Mouse (Mus musculus) layer of hippocampus, adult 11-12 months (tissue): Measurements from ENCODE around the gene Olfr671.
"Not testable (repeated sequence)": the region's sequence is repeated elsewhere in the genome, so short reads cannot be mapped to it uniquely, and the experiment has no call there.

Experiments
- DNase-seq: peaks from one replicate; pipeline ENCODE4 v3.0.0; 2022; ENCODE audit warnings: low spot score

The Olfr671 gene

GRCm38 (mm10) chr7:104979026-104979425 lies at the start of gene Olfr671:
Gene Olfr671 (minus strand): TSS chr7:104979126.
- no peak for DNase-seq

GRCm38 (mm10) chr7:105028360-105028759 lies 49.4 kb upstream of the Olfr671 start, which contains the start of gene Olfr675:
Gene Olfr675 (minus strand): TSS chr7:105028460.
- DNase-seq = no peak

- DNase-seq = no peak
These were observed 43.6 kb upstream of the Olfr671 start for GRCm38 (mm10) chr7:105022530-105022929.

- no peak for DNase-seq
These were observed 23.0 kb upstream of the Olfr671 start, which contains the start of gene Olfr672 for GRCm38 (mm10) chr7:105001929-105002328. Gene Olfr672 (minus strand): TSS chr7:105002029.

- not testable (repeated sequence) for DNase-seq
These were observed 6.4 kb downstream of the Olfr671 start for GRCm38 (mm10) chr7:104972507-104972906.

GRCm38 (mm10) chr7:104962520-104962919 lies 16.4 kb downstream of the Olfr671 start, which contains the start of gene Olfr670:
Gene Olfr670 (minus strand): TSS chr7:104962620.
- no peak for DNase-seq

GRCm38 (mm10) chr7:104950234-104950633 lies 28.7 kb downstream of the Olfr671 start:
- DNase-seq = not testable (repeated sequence)

- DNase-seq = no peak
These were observed 45.0 kb downstream of the Olfr671 start, which contains the start of gene Olfr669 for GRCm38 (mm10) chr7:104933940-104934339. Gene Olfr669 (plus strand): TSS chr7:104934240.

- DNase-seq = no peak
These were observed 51.0 kb downstream of the Olfr671 start, which contains the start of gene Olfr668 for GRCm38 (mm10) chr7:104927957-104928356. Gene Olfr668 (minus strand): TSS chr7:104928057.
